21 mouse cellular contexts compared by ENCODE assay signal in the genomic region with DNA sequence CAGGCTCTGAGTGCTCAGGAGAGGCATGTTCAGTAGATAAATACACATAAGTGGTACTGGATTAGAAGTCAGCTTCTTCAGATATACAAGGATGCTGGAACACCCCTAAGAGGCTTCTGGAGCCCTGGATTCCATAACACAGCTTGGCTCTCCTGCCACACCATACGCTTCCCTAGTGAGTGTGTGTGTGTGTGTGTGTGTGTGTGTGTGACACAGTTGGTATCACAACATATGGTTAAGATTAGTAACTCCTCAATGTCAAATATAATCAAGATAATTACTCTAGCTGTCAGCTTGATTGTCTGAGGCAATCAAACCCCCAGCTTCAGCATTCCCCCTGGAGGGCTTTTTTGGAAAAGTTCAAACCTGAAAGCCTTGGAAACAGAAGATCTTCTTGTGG. TPM values are rescaled to one million over a fixed set of nuclear protein-coding genes. Genes with fewer than 3 reads are reported as not detected.
A peak's percentile ranks its signal among the peaks of the same experiment; 100 is the strongest.
DNase-seq lines count a peak whose midpoint lies in the region; ATAC-seq lines count a peak whose summit lies in the region.
"Had no signal": no experiment of that assay in that cellular context is flagged by ENCODE, and none has a peak within 500 bp of the region (broad histone marks: within the 10 kb centered on the region; RNA-seq: fewer than 3 reads in every experiment).

No protein-coding gene starts in this region.

- H3K27me3 ChIP-seq in forebrain, embryonic 14.5 days (replicated peaks; ENCODE audit: control insufficient read depth, insufficient read depth, low read length) = no peaks in the 10 kb centered on the region
- H3K27me3 ChIP-seq in forebrain, embryonic 12.5 days = no peaks in the 10 kb centered on the region
- no peaks in the 10 kb centered on the region for H3K27me3 ChIP-seq in embryonic facial prominence, embryonic 10.5 days (replicated peaks; ENCODE audit: low read depth, poor library complexity, severe bottlenecking)
- no peaks in the 10 kb centered on the region for H3K27me3 ChIP-seq in embryonic facial prominence, embryonic 14.5 days (replicated peaks; ENCODE audit: control insufficient read depth, insufficient read depth, low read length)
- H3K27me3 ChIP-seq in heart, embryonic 12.5 days (replicated peaks) = no peaks in the 10 kb centered on the region
- H3K27me3 ChIP-seq: CH12.LX; embryonic facial prominence, embryonic 13.5 days; heart, embryonic 13.5 days; hindbrain, embryonic 15.5 days had no signal

- no peak overlapping the region for H3K4me3 ChIP-seq in forebrain, embryonic 14.5 days (ENCODE audit: low read depth, low read length)
- H3K4me3 ChIP-seq in forebrain, embryonic 12.5 days (replicated peaks) = no peak overlapping the region
- H3K4me3 ChIP-seq in embryonic facial prominence, embryonic 10.5 days = no peak overlapping the region
- no peak overlapping the region for H3K4me3 ChIP-seq in embryonic facial prominence, embryonic 14.5 days (ENCODE audit: low read depth, low read length)
- H3K4me3 ChIP-seq in heart, embryonic 12.5 days = no peak overlapping the region
- H3K4me3 ChIP-seq: embryonic facial prominence, embryonic 13.5 days; heart, adult 2 months; heart, embryonic 13.5 days; hindbrain, embryonic 15.5 days had no signal

- no peak overlapping the region for H3K9ac ChIP-seq in forebrain, embryonic 14.5 days (ENCODE audit: low read length)
- no peak overlapping the region for H3K9ac ChIP-seq in forebrain, embryonic 12.5 days
- H3K9ac ChIP-seq in embryonic facial prominence, embryonic 14.5 days (ENCODE audit: low read depth, low read length) = no peak overlapping the region
- no peak overlapping the region for H3K9ac ChIP-seq in heart, embryonic 12.5 days
- H3K9ac ChIP-seq: embryonic facial prominence, embryonic 13.5 days; heart, embryonic 13.5 days; hindbrain, embryonic 15.5 days had no signal

- no peaks in the 10 kb centered on the region for H3K4me1 ChIP-seq in forebrain, embryonic 14.5 days (ENCODE audit: control insufficient read depth, insufficient read depth, low read length)
- H3K4me1 ChIP-seq in forebrain, embryonic 12.5 days = no peaks in the 10 kb centered on the region
- peaks cover 18% of the 10 kb centered on the region for H3K4me1 ChIP-seq in embryonic facial prominence, embryonic 10.5 days
- H3K4me1 ChIP-seq in embryonic facial prominence, embryonic 14.5 days (ENCODE audit: control insufficient read depth, insufficient read depth, low read length) = peaks cover 5% of the 10 kb centered on the region; the same call in 1 of the 2 replicates
- peaks cover 7% of the 10 kb centered on the region; the same call in 1 of the 2 replicates for H3K4me1 ChIP-seq in heart, embryonic 12.5 days (replicated peaks)
- H3K4me1 ChIP-seq: hindbrain, embryonic 15.5 days had no signal

- WGBS in forebrain, embryonic 14.5 days = 82% methylated on average over 1 of the region's 1 CpGs
- 81% methylated on average over 1 of the region's 1 CpGs for WGBS in forebrain, embryonic 12.5 days
- WGBS in embryonic facial prominence, embryonic 10.5 days = 63% methylated on average over 1 of the region's 1 CpGs
- WGBS in embryonic facial prominence, embryonic 14.5 days = 53% methylated on average over 1 of the region's 1 CpGs
- 70% methylated on average over 1 of the region's 1 CpGs for WGBS in heart, embryonic 12.5 days

- ATAC-seq in forebrain, embryonic 14.5 days = peak; percentile 81; the same call in 1 of the 2 replicates
- no peak for ATAC-seq in forebrain, embryonic 12.5 days (ENCODE audit: low FRiP score)
- no peak for ATAC-seq in embryonic facial prominence, embryonic 14.5 days (ENCODE audit: low read depth)
- ATAC-seq in heart, embryonic 12.5 days (ENCODE audit: insufficient number of reproducible peaks, low FRiP score) = no peak
- ATAC-seq: intestine, embryonic 16.5 days had no signal

- H3K9me3 ChIP-seq in forebrain, embryonic 14.5 days (replicated peaks; ENCODE audit: control insufficient read depth, low read length) = no peaks in the 10 kb centered on the region
- no peaks in the 10 kb centered on the region for H3K9me3 ChIP-seq in forebrain, embryonic 12.5 days
- H3K9me3 ChIP-seq in embryonic facial prominence, embryonic 10.5 days = no peaks in the 10 kb centered on the region
- no peaks in the 10 kb centered on the region for H3K9me3 ChIP-seq in embryonic facial prominence, embryonic 14.5 days (ENCODE audit: control insufficient read depth, low read length)
- no peaks in the 10 kb centered on the region for H3K9me3 ChIP-seq in heart, embryonic 12.5 days (replicated peaks)
- H3K9me3 ChIP-seq: embryonic facial prominence, embryonic 13.5 days; heart, embryonic 13.5 days; hindbrain, embryonic 15.5 days had no signal

- no peak overlapping the region for H3K27ac ChIP-seq in forebrain, embryonic 14.5 days (ENCODE audit: low read depth, low read length)
- H3K27ac ChIP-seq in forebrain, embryonic 12.5 days = no peak overlapping the region
- H3K27ac ChIP-seq in embryonic facial prominence, embryonic 10.5 days (replicated peaks) = no peak overlapping the region; the same call in 1 of the 2 replicates
- no peak overlapping the region for H3K27ac ChIP-seq in embryonic facial prominence, embryonic 14.5 days (replicated peaks; ENCODE audit: low read depth, low read length)
- H3K27ac ChIP-seq in heart, embryonic 12.5 days (ENCODE audit: poor library complexity, severe bottlenecking) = no peak overlapping the region
- H3K27ac ChIP-seq: heart, adult 2 months; heart, embryonic 13.5 days; hindbrain, embryonic 15.5 days had no signal

- H3K4me2 ChIP-seq in forebrain, embryonic 14.5 days (ENCODE audit: low read length) = no peak overlapping the region
- H3K4me2 ChIP-seq in forebrain, embryonic 12.5 days = no peak overlapping the region
- no peak overlapping the region for H3K4me2 ChIP-seq in embryonic facial prominence, embryonic 14.5 days (ENCODE audit: low read depth, low read length)
- H3K4me2 ChIP-seq in heart, embryonic 12.5 days = no peak overlapping the region
- H3K4me2 ChIP-seq: embryonic facial prominence, embryonic 13.5 days; heart, embryonic 13.5 days; hindbrain, embryonic 15.5 days had no signal

- peak; percentile 78 for DNase-seq in forebrain, embryonic 14.5 days (ENCODE audit: low spot score)
- peak; percentile 60 for DNase-seq in embryonic facial prominence, embryonic 10.5 days (ENCODE audit: low spot score)
- peak; percentile 26 for DNase-seq in embryonic facial prominence, embryonic 14.5 days (ENCODE audit: low spot score)
- peak; percentile 62 for DNase-seq in retina, postnatal 1 day
- no peak for DNase-seq in adrenal gland, postnatal 14 days
- DNase-seq: adrenal gland, adult 2 months; adrenal gland, postnatal 36 days; cerebellum, adult 11 months; cerebellum, adult 9-10 months; cerebellum, postnatal 25 days; gastrocnemius, postnatal 14 days; heart, adult 2 months; heart, postnatal 36 days; kidney, adult 2 months had no signal

- no peaks in the 10 kb centered on the region for H3K36me3 ChIP-seq in forebrain, embryonic 14.5 days (ENCODE audit: control insufficient read depth, insufficient read depth, low read length)
- no peaks in the 10 kb centered on the region for H3K36me3 ChIP-seq in forebrain, embryonic 12.5 days (replicated peaks)
- no peaks in the 10 kb centered on the region for H3K36me3 ChIP-seq in embryonic facial prominence, embryonic 10.5 days (replicated peaks)
- H3K36me3 ChIP-seq in embryonic facial prominence, embryonic 14.5 days (ENCODE audit: control insufficient read depth, insufficient read depth, low read length) = 0 out of 2 replicates have a peak, but pooled peaks cover 5% of the 10 kb centered on the region
- peaks cover 6% of the 10 kb centered on the region; the same call in 1 of the 2 replicates for H3K36me3 ChIP-seq in heart, embryonic 12.5 days
- H3K36me3 ChIP-seq: heart, embryonic 13.5 days; hindbrain, embryonic 15.5 days had no signal

RNA-seq across cellular contexts. Expression of a gene that starts 23.7 kb away (rescaled TPM):
- 0.55 and 0.61 TPM in 2 replicates for polyA plus RNA-seq in forebrain, embryonic 14.5 days (2014; fragmentation: Nextera tagmentation; extraction: Ambion mirVana)
- 0.40 and 0.76 TPM in 2 replicates for polyA plus RNA-seq in forebrain, embryonic 12.5 days (2016; fragmentation: Nextera tagmentation; extraction: Ambion mirVana)
- polyA plus RNA-seq in embryonic facial prominence, embryonic 10.5 days (2016; fragmentation: Nextera tagmentation; extraction: Ambion mirVana) = 0.20 and 0.55 TPM in 2 replicates
- polyA plus RNA-seq in embryonic facial prominence, embryonic 14.5 days (2014; fragmentation: Nextera tagmentation; extraction: Ambion mirVana) = 0.18 and 0.53 TPM in 2 replicates
- total RNA-seq in adrenal gland, postnatal 14 days (2021) = 0.30 TPM in 1 of 2 replicates, not detected in the other
- polyA plus RNA-seq in heart, embryonic 12.5 days (2016; fragmentation: Nextera tagmentation; extraction: Ambion mirVana) = 0.18 and 0.33 TPM in 2 replicates
